Mouse (Mus musculus) CD4-positive, CD25-positive, alpha-beta regulatory T cell (primary cell): ENCODE results near the gene Pdzd8. TPM values are rescaled to one million over a fixed set of nuclear protein-coding genes. Genes with fewer than 3 reads are reported as not detected.

Experiments used
- polyA plus RNA-seq: library from polyadenylated mRNA; unstranded; fragments of 100-300 nt; shearing (Covaris generic); gene quantifications from one replicate; pipeline ENCODE4 v1.2.1, GENCODE M21; 2017

Pdzd8 gene
- 28.1 TPM for polyA plus RNA-seq

DNA sequence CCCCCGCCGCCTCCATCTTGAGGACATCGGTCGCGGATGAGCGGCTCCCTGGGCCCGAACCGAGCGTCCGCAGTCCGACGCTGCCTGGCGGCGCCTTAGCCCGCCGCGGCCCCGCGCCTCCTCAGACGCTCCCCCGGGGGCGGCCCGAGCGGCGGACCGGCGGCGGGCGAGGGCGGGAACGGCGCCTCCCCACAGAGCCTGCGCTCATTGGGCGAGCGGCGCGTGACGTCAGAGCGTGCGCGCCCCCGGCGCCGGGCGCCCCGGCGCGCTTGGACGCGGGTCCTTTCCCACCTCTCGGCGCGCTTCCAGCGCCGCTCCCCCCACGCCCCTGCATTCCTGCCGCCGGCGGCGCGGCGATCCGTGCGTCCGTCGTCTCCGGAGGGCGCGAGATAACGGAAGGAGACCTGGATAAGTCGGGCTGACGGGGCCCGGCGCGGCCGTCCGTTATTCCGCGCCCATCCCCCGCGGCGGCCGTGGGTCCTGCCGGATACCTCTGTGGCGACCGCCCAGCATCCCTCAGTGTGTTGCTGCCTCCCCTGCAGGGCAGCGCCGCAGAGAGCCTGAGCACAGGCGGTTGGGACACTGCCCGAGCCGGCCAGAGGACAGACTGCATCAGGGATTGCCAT is at the start of gene Pdzd8:
TSS of gene Pdzd8 (minus strand) at position 123 of the 626 bp plus-strand sequence.

GRCm38 (mm10) chr19:59321990-59322389 is 23.6 kb downstream of the Pdzd8 start, which contains the start of gene Rps12-ps3:
Gene Rps12-ps3, plus strand, starts transcription at chr19:59322290.

DNA sequence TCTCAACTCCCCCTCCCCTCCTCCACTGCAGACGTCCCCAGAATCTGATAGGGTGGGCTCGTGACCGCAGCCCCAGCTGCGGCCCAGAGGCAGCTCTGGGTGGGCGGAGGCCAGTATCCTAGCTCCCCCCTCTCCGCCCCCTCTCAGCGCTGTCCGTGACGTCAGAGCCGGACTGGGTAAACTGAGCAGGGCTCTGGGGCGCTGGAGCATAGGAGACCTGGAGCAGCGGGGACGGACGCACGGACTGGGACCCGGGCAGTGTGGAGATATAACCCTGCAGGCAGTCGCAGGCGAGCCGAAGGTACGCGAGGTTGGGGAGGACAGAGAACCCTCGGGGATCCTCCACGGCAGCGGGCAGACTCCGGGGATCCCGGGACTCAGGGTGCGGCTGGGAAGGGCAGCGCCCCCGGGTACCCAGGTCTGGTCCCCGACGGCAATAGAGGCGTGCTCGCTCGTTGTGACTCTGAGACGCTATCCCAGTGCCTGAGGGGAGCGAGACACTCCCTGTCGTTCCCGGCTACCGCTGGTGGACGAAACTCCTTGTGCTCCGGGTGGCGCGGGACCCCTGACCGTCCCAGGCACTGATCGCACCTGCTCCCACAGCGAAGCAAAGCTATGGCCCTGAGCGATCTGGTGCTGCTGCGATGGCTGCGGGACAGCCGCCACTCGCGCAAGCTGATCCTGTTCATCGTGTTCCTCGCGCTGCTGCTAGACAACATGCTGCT is 84.7 kb downstream of the Pdzd8 start, which contains the start of gene Slc18a2:
TSS of gene Slc18a2 (plus strand) at position 179 of the 725 bp plus-strand sequence.

Other genes with a start within 250 kb of the Pdzd8 start
- gene Vax1, start 175.7 kb downstream of the Pdzd8 start, polyA plus RNA-seq = not detected
- gene Kcnk18, start 126.6 kb downstream of the Pdzd8 start, polyA plus RNA-seq = not detected
- 5.4 TPM for gene Slc18a2, start 84.9 kb downstream of the Pdzd8 start, polyA plus RNA-seq
- gene Rps12-ps3, start 23.5 kb downstream of the Pdzd8 start, polyA plus RNA-seq = 65.0 TPM
- not detected for gene Emx2, start 112.6 kb upstream of the Pdzd8 start, polyA plus RNA-seq